16 mouse cellular contexts compared by ENCODE assay signal in the genomic region with DNA sequence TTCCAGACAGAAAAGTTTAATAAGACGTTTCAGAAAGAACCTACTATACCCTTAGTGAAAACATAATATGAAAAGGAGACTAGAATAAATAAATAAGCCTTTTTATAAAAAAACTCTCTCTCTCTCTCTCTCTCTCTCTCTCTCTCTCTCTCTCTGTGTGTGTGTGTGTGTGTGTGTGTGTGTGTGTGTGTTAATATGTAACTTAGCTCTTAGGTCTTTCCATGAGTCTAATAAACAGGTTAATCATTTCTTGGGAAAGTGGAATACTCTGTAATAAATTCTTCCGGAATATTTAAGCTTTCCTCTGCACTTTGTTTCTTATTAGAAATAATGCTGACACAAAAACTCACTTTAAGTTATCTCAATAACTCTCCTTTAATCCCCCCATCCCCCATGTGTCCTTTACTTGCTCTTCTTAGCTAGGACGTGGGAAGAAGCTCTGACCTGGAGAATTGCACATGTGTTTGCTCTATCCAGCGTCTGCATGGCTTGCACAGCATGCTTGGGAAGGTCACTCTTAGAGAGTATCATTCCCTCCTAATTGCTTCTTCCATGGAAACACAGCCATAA.
"Had no signal": no experiment of that assay in that cellular context is flagged by ENCODE, and none has a peak within 500 bp of the region (broad histone marks: within the 10 kb centered on the region; RNA-seq: fewer than 3 reads in every experiment).

No protein-coding gene starts in this region.

- H3K36me3 ChIP-seq: hindbrain, embryonic 15.5 days; limb, embryonic 13.5 days; liver, embryonic 12.5 days; midbrain, embryonic 12.5 days; stomach, embryonic 15.5 days had no signal

- H3K4me3 ChIP-seq: hindbrain, embryonic 15.5 days; layer of hippocampus, adult 2 months; limb, embryonic 13.5 days; liver, embryonic 12.5 days; megakaryocyte, embryonic 14.5 days; midbrain, embryonic 12.5 days; stomach, embryonic 15.5 days had no signal

- H3K27me3 ChIP-seq: hindbrain, embryonic 15.5 days; limb, embryonic 13.5 days; liver, embryonic 12.5 days; megakaryocyte, embryonic 14.5 days; midbrain, embryonic 12.5 days; stomach, embryonic 15.5 days had no signal

- H3K4me1 ChIP-seq: hindbrain, embryonic 15.5 days; limb, embryonic 13.5 days; liver, embryonic 12.5 days; megakaryocyte, embryonic 14.5 days; midbrain, embryonic 12.5 days; stomach, embryonic 15.5 days had no signal

- H3K27ac ChIP-seq: hindbrain, embryonic 15.5 days; layer of hippocampus, adult 2 months; limb, embryonic 13.5 days; liver, embryonic 12.5 days; midbrain, embryonic 12.5 days; stomach, embryonic 15.5 days had no signal

- H3K9me3 ChIP-seq: hindbrain, embryonic 15.5 days; limb, embryonic 13.5 days; liver, embryonic 12.5 days; megakaryocyte, embryonic 14.5 days; midbrain, embryonic 12.5 days; stomach, embryonic 15.5 days had no signal

- H3K4me2 ChIP-seq: hindbrain, embryonic 15.5 days; limb, embryonic 13.5 days; liver, embryonic 12.5 days; lung, embryonic 14.5 days; midbrain, embryonic 12.5 days; stomach, embryonic 15.5 days had no signal

- H3K9ac ChIP-seq: hindbrain, embryonic 15.5 days; limb, embryonic 13.5 days; liver, embryonic 12.5 days; lung, embryonic 14.5 days; midbrain, embryonic 12.5 days; stomach, embryonic 15.5 days had no signal

- DNase-seq: left cerebral cortex, postnatal 4 days; lung, embryonic 14.5 days; lung, postnatal 10 days; lung, postnatal 4 days; right cerebral cortex, postnatal 14 days; thymus, adult 2 months; thymus, postnatal 25 days had no signal

- ATAC-seq: intestine, embryonic 16.5 days; liver, embryonic 12.5 days; midbrain, embryonic 16.5 days had no signal
